Mouse (Mus musculus) cerebellum, adult 11-12 months (tissue): ENCODE data around the gene Gm14632.
"Not testable (repeated sequence)": the region's sequence is repeated elsewhere in the genome, so short reads cannot be mapped to it uniquely, and the experiment has no call there.

ENCODE experiments used
- DNase-seq: peaks from one replicate; pipeline ENCODE4 v3.0.0; 2022

Gm14632 gene

DNA sequence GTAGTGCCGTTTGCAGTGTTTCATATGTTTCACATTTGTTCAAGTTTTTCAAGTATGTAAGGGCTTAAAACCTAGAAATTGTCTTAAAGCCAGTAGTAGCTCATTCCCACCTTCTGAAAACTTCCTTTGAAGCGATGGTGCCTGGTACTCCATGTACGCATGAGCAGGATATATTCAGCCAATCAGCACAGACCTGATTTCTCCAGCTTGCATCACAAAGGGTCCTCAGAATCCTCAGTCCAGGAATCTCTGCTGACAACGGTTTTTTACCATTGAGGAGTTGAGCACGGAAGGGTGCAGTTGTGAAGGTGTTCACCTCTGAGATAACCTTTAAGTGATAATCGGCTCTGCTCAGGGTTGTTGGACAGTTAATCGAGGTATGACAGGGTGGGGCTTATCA lies at the start of gene Gm14632:
Gene Gm14632 (plus strand): TSS at position 301 of the 400 bp plus-strand sequence.
- not testable (repeated sequence) for DNase-seq
